Mouse (Mus musculus) B cell, adult 2 months (primary cell): ENCODE data around the gene Rpl36.

Experiments used
- DNase-seq, 2 experiments: peaks; one replicate each; pipeline ENCODE4 v3.0.0; 2022

Rpl36 gene

DNA sequence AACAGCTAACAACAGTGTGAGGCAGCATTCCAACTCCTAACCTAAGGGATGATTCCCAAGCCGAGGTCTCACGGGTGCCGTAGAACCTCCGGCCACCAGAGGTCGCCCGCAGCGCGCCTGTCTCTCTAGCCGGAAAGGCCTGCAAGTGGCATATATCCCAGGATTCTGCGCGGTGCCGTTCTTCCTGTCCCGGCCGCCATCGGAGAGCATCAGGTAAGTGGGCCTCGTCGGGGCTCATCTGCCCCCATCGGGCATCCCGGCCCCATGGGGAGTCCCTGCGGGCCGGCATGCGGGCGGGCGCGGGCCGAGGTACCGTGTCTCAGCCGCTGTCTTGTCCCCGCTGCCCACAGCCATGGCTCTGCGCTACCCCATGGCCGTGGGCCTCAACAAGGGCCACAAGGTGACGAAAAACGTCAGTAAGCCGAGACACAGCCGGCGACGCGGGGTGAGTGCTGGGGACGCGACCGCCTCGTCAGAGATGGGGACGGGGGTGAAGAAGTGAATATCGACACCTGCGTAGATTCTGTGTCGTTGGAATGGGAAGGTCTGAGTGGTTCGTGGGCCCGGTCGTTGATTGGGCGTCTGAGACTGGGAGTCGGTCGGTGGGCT, at the start of gene Rpl36:
Gene Rpl36, plus strand, starts transcription at position 181 of the 609 bp plus-strand sequence.
- DNase-seq = peak; percentile 95

- DNase-seq = no peak
Observed at GRCm38 (mm10) chr17:56566293-56566692, 46.9 kb upstream of the Rpl36 start.

DNA sequence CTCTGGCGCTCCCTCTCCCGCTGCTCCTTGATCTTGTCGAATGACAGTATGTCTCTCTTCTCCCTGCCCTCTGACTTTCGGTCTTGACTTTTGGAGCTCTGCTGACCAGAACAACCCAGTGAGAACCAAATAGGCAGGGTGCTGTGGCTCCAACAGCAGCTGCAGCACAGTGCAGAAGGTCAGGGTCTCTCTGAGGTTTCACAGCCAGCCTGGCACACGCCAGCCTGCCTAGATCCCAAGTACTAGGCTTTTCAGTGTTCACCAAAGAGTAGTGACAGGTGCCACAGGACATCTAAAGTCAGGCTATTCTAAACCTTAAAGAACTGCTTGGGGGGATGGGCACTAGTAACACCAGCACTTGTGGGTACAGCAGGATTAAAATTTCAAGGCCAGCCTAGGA, 46.3 kb upstream of the Rpl36 start:
- no peak for DNase-seq

- no peak for DNase-seq
Observed at GRCm38 (mm10) chr17:56567370-56567769, 45.8 kb upstream of the Rpl36 start.

DNA sequence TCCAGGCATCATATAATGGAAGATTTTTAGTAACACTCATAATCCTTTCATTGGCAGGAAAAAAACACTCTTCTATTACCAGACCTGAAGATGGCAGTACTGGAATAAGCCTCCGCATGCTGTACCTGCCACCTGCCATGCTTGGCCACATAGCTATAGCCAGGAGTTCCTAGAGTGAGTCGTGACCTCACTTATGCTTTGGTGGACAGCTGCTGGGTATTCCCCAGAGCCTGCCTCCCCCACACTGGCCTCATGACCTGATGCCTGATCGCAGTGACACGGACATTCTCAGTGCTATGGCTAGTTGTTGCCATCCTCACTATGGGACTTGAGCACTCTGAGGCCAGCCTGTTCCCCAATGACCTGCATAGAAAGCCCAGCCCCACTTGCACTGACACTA, 42.9 kb upstream of the Rpl36 start:
- DNase-seq = no peak

- DNase-seq = no peak
Observed at GRCm38 (mm10) chr17:56572154-56572553, 41.1 kb upstream of the Rpl36 start.

DNA sequence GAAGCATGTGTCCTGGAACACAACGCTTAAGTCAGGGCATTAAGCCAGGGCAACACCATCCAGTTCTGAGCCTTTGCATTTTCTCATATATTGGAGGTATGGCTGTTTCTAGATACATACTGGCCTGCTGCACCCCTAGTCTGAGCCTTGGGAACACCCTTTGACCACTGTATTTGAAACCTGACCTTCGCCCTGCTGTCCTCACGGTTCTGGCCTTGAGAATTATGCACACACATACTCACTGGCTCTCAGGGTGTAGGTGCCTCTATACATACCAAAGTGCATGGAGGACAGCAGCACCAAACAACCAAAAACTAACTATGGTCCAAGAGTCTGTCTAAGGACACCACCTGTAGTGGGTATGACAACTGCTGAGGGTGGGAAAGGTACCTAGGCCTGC, 40.3 kb upstream of the Rpl36 start:
- DNase-seq = no peak

DNA sequence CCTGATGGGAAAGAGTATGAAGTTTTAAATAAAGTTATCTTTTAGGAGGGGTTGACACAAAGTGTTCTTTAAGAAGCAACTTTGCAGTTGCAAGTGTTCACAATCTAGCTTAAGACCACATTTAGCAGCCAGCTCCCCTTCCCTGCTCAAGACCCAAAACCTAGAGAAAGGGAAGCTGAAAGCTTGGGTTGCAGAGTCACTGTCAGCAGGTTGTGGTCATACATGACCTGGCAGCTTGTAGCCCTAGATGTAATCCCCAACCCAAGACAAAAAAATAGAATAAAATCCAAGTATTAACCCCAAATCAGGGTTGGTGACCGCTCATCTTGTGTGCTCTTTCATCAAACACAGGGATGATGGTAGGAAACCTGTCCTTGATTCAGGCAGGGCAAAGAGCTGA, 30.1 kb upstream of the Rpl36 start:
- DNase-seq = peak in 1 of 2 experiments; percentile 21

GRCm38 (mm10) chr17:56583611-56584256, 29.5 kb upstream of the Rpl36 start:
- no peak for DNase-seq

- peak; percentile 98 to 99 for DNase-seq
Observed at GRCm38 (mm10) chr17:56584257-56585130, 28.7 kb upstream of the Rpl36 start, which contains the start of the genes Safb2 and Safb. Gene Safb2, minus strand, starts transcription at chr17:56584585. Gene Safb, plus strand, starts transcription at chr17:56584825.

DNA sequence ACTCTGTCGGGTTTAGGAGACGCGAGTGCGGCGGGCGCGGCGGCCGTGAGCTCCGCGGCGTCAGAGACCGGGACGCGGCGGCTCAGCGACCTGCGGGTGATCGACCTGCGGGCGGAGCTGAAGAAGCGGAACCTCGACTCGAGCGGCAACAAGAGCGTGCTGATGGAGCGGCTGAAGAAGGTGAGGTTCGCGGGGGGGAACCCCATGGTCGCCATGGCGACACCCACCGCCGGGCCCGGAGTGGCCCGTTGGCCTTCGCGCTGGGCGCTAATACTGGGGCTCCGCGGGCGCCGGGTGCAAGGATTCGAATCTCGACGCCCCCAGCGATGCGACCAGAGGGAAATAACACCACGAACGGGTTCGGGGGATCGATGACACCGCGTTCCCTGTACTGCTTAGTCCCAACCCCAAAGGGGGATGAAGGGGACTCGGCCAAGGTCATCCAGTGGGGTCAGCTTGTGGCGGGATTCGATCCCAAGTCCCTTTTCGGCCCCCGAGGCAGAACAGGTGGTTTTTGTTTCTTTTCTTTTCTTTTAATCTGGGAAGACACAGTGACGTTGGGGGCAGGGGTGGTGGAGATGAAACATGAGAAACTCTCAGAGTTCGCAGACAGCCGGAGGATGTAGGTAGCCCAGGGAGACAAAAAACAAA, 27.9 kb upstream of the Rpl36 start:
- DNase-seq = peak; percentile 75 to 77

GRCm38 (mm10) chr17:56587773-56588172, 25.4 kb upstream of the Rpl36 start:
- no peak for DNase-seq

GRCm38 (mm10) chr17:56588921-56589320, 24.3 kb upstream of the Rpl36 start:
- no peak for DNase-seq

DNA sequence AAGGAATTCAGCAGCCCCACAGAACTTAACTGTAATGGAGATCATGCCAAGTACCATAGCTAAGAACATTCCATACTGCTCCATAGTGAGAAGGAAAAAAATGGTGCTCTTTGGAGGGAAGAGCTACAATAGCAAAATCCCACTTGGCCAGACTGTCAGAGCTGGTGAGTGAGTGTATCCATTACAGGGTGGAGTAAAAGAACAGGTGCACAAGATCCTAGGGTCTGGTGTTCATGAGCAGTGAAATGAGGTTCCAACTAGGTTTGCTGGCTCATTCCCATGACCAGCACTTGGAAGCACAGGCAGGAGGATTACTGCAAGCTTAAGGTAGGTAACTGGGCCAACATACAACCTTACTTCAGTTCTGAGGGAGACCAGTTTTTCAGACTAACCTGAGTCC, 20.7 kb upstream of the Rpl36 start:
- DNase-seq = no peak

GRCm38 (mm10) chr17:56593527-56594271, 19.5 kb upstream of the Rpl36 start:
- no peak for DNase-seq

DNA sequence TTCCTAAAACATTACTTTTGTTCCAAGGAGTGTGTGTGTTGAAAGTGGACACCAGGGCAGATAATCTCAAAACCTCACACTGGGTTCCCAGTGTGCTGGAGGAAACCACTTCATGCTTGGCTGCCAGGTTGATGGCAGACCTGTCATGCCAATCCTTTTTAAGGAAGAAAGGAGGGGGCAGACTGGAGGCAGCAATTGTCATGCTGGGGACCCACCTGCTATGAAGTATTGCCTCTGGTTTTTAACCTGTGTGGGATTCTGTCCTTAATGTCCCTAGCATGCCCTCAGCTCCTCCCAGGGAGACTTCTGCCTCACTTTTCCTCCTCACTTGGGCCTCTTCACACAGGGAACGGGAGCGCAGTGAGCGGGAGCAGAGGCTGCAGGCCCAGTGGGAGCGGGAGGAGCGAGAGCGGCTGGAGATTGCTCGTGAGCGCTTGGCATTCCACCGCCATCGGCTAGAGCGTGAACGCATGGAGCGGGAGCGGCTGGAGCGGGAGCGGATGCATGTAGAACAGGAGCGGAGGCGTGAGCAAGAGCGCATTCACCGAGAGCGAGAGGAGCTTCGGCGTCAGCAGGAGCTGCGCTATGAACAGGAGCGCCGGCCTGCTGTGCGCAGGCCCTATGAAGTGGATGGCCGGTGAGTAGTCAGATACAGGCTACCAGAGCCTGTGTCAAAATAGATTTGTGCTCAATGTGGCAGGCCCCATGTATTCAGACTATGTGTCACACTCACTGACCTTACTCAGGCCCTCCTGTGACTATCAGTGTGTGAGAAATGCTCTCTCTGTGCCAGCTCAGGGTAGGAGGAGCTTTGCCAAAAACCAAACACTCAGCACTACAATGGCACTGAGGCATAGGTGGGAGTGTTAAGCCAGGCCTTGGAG, 9.8 kb upstream of the Rpl36 start:
- DNase-seq = no peak

GRCm38 (mm10) chr17:56604070-56604380, 9.2 kb upstream of the Rpl36 start:
- DNase-seq = no peak

- DNase-seq = no peak
Observed at GRCm38 (mm10) chr17:56604422-56604821, 8.8 kb upstream of the Rpl36 start.

- DNase-seq = no peak
Observed at GRCm38 (mm10) chr17:56605431-56605830, 7.8 kb upstream of the Rpl36 start.

GRCm38 (mm10) chr17:56607521-56608062, 5.6 kb upstream of the Rpl36 start:
- DNase-seq = no peak

DNA sequence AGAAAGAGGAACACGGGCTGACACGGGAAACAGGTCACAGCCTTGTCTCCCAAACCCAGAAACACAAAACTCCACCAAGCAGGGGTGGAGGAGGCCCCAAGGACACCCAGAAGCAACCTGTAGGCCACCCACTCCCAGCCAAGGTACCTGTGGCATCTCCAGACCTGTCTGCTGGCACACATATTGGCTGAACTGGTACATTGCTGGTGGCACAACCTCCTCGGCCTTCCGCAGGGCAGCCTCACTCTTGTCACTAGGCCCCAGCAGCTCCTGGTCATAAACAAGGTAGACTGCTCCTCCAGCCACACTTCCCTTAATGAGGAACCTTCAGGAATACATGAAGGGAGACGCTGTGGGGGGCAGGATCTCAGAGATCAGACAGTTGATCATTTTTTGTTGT, 4.5 kb upstream of the Rpl36 start:
- DNase-seq = no peak
